Mouse (Mus musculus) kidney, postnatal 4 days (tissue): ENCODE data around the gene Nes.

Experiments used
- DNase-seq, 2 experiments: peaks; one replicate each; pipeline ENCODE4 v3.0.0; 2021; ENCODE audit warnings: mixed read lengths in 2 of 2

Gene Nes

DNA sequence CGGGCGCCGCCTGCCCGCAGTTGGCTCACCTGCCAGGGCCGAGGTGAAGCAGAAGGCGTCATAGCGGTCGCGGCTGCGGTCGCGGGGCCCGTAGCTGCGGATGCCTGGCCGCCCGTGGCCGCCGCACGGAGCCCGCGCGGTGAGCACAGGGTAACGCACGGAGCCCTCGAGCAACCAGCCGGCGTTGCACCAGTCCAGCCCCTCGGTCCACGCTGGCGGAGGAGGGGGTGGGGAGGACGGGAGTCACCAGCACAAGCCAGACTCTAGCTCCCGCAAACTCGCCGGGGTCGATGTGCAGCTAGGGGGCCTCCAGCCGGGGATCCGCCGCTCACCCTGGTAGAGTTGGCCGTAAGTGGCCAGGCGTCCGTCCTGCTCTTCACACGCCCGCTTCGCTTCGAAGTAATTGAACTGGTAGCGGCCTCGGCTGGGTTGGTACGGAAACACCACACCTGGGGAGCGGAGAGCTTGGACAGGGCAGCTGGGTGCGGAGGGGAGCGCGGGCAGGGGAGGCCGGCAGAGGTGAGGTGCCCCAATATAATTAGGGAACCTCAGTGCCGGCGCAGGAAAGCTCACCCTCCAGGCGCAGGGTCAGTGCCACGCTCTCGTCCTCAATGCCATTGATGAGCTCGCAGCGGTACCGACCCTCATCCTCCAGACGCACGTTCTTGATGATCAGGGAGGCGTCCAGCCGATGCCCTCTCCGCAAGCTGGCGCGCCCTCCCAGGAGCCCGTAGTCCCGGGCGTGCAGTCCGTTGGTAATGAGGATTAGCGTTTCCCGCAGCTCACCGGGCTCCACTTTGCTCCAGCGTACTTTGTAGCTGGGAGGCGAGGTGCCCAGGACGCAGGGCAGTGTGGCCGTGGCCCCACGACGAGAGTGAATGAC, 52.6 kb downstream of the Nes start:
- DNase-seq, result peak in 1 of 2 experiments; percentile 46

DNA sequence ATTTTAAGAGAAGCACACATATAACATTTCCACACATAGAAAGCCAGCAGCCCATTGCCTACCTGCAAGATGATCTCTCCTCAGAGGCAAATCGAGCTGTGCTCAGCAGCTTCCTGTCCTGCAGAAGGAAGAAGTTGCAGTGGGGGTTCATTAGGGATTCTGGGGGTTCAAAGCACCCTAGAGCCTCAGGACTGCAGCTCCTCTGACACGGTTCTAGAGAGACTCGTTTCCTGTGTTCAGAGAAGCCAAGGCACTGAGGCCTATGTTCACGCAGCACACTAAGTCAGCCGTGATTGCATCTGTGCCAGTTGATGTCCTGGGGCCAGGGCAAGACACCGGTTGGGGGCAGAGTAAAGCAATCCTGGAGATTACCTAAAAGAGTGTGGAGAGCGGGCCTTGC, 55.9 kb downstream of the Nes start:
- DNase-seq, result no peak

DNA sequence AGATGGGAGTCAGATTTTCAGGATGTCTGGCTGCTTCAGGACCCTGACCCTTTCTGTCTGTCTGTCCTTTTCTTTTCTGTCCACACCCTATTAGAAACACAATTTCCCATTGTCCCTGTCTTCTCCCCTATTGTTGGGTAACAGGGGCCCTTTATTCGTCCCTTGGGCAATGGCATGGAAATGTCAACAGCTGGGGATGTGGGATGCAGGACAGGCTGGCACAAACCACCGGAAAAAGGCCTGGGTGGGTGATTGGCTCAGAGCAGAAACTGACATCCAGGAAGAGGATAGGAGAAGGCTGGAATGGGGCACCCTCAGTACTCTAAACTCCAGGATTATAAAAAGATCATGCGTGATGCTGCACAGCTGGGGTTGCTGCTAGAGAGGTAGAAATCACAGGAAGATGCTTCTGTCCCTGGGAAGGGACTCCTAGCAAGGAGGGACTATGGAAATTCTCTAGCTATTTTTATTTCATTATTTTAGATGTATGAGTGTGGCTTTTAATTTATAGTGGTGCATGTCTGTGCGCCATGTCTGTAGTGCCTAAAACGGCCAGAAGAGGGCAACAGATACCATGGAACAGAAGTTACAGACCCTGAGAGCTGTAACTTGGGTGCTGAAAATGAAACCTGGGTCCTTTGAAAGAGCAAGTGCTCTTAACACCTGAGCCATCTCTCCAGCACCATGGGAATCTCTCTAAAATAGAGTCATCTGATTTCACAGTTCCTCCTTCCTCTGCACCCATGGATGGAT, 56.7 kb downstream of the Nes start, which contains the start of gene Hapln2:
TSS of gene Hapln2 (minus strand) at position 150 of the 753 bp plus-strand sequence.
- peak; percentile 24 to 26 for DNase-seq
